Comparison of ENCODE assay signal across 26 mouse cellular contexts in the genomic region with DNA sequence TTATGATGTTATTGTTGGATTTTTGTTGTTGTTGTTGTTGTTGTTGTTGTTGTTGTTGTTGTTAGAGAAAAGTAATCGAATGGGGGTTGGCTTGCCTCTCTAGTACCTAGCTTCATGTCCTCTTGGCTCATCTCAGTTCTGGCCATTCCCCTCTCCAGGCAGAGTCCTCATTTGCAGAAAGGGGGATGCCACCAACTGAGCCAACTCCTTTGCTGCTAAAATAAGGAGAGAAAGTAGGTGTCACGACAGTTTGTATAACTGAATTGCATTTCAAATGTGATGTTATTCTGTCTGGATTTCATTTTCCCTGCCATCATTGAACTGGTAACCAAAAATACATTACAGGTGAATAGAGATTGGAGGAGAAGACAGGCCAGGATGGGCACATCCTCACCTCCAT.
"Had no signal": no experiment of that assay in that cellular context is flagged by ENCODE, and none has a peak within 500 bp of the region (broad histone marks: within the 10 kb centered on the region; RNA-seq: fewer than 3 reads in every experiment).

No protein-coding gene starts in this region.

- H3K4me3 ChIP-seq: heart, adult 2 months; heart, embryonic 13.5 days; heart, embryonic 15.5 days; hindbrain, embryonic 13.5 days; hindbrain, embryonic 15.5 days; kidney, embryonic 15.5 days; limb, embryonic 13.5 days; limb, embryonic 15.5 days; liver, embryonic 12.5 days had no signal

- H3K27ac ChIP-seq: heart, adult 2 months; heart, embryonic 13.5 days; heart, embryonic 15.5 days; hindbrain, embryonic 13.5 days; hindbrain, embryonic 15.5 days; hindbrain, postnatal 0 days; kidney, embryonic 15.5 days; kidney, postnatal 0 days; limb, embryonic 13.5 days; limb, embryonic 15.5 days; liver, embryonic 12.5 days; liver, embryonic 14.5 days had no signal

- DNase-seq: gastrocnemius, postnatal 14 days; gastrocnemius, postnatal 36 days; heart, adult 11 months; heart, postnatal 14 days; heart, postnatal 36 days; kidney, adult 11 months; kidney, adult 2 months; kidney, adult 9 months; kidney, postnatal 14 days; kidney, postnatal 36 days; layer of hippocampus, adult 9-11 months; layer of hippocampus, postnatal 36 days; left cerebral cortex, postnatal 4 days had no signal

- ATAC-seq: hindbrain, postnatal 0 days; intestine, embryonic 16.5 days; liver, embryonic 12.5 days had no signal
